Mouse (Mus musculus): Measurements from ENCODE around the gene 4430402I18Rik.

- no peak for TF ChIP-seq CTCF (IDR thresholded peaks at IDR 0.05; ENCODE audit: borderline replicate concordance, control insufficient read depth, extremely low read depth, insufficient read depth, low read length, poor library complexity)
- no peak for TF ChIP-seq POLR2A (IDR thresholded peaks at IDR 0.05; ENCODE audit: control insufficient read depth, extremely low read depth, insufficient read depth, low read length, poor library complexity)
These were observed 71.0 kb downstream of the 4430402I18Rik start for GRCm38 (mm10) chr19:28896639-28897038.

Measured in thymus, adult 2 months (tissue).